Mouse (Mus musculus) limb, embryonic 15.5 days (tissue): ENCODE results near the gene Agrn. TPM values are rescaled to one million over a fixed set of nuclear protein-coding genes. Genes with fewer than 3 reads are reported as not detected.
"Not testable (repeated sequence)": the region's sequence is repeated elsewhere in the genome, so short reads cannot be mapped to it uniquely, and the experiment has no call there.

Experiments used
- ATAC-seq: fragments of 200-750 bp; cut with Nextera tagmentation; 2 replicates; pipeline ENCODE4 v1.8.0; 2017; ENCODE audit warnings: low read depth, moderate TSS enrichment; ENCODE audit not compliant: insufficient number of reproducible peaks, low FRiP score, low TSS enrichment
- H3K27ac ChIP-seq: fragments of 300-500 bp; sonication (generic); 2 replicates; pipeline ENCODE4 v1.5.1; 2015; ENCODE audit warnings: moderate library complexity, mild to moderate bottlenecking, inconsistent platforms
- H3K27me3 ChIP-seq: fragments of 300-500 bp; sonication (generic); 2 replicates; pipeline ENCODE4 v1.6.1; 2015; ENCODE audit warnings: inconsistent platforms
- H3K36me3 ChIP-seq: fragments of 300-500 bp; sonication (generic); 2 replicates; pipeline ENCODE4 v1.6.1; 2015; ENCODE audit warnings: inconsistent platforms
- H3K4me1 ChIP-seq: fragments of 300-500 bp; sonication (generic); 2 replicates; pipeline ENCODE4 v1.6.1; 2015; ENCODE audit warnings: inconsistent platforms
- H3K4me2 ChIP-seq: fragments of 300-500 bp; sonication (generic); 2 replicates; pipeline ENCODE4 v1.6.1; 2015; ENCODE audit warnings: mild to moderate bottlenecking, inconsistent platforms
- H3K4me3 ChIP-seq: fragments of 300-500 bp; sonication (generic); 2 replicates; pipeline ENCODE4 v1.5.1; 2015; ENCODE audit warnings: mild to moderate bottlenecking, inconsistent platforms
- H3K9ac ChIP-seq: fragments of 300-500 bp; sonication (generic); 2 replicates; pipeline ENCODE4 v1.6.1; 2015; ENCODE audit warnings: inconsistent platforms
- H3K9me3 ChIP-seq: fragments of 300-500 bp; sonication (generic); 2 replicates; pipeline ENCODE4 v1.6.1; 2016; ENCODE audit warnings: inconsistent platforms
- WGBS: fragments of 180-500 bp; shearing (Covaris S2); methylation state at CpG from one replicate; pipeline ENCODE4 v1.1.7; 2015; 5-methylcytosine and 5-hydroxymethylcytosine counted together
- polyA plus RNA-seq: library from polyadenylated mRNA; unstranded; fragments of >200 nt; fragmentation: Nextera tagmentation; extraction: Ambion mirVana; gene quantifications from 2 replicates; pipeline ENCODE4 v1.2.1, GENCODE M21; 2015

The Agrn gene
- polyA plus RNA-seq, 1 experiment from 2014 or later: 67.1 TPM

GRCm38 (mm10) chr4:156184291-156184954 is 12.9 kb downstream of the Agrn start:
- H3K9ac ChIP-seq: no peak overlapping the region
- H3K36me3 ChIP-seq: peaks cover 39% of the 10 kb centered on the region
- H3K4me1 ChIP-seq: peaks cover 43% of the 10 kb centered on the region
- no peak for ATAC-seq
- H3K27me3 ChIP-seq: no peaks in the 10 kb centered on the region
- no peak overlapping the region for H3K27ac ChIP-seq
- no peaks in the 10 kb centered on the region for H3K9me3 ChIP-seq
- no peak overlapping the region for H3K4me3 ChIP-seq
- 85% methylated on average over 7 of the region's 7 CpGs for WGBS
- no peak overlapping the region for H3K4me2 ChIP-seq

GRCm38 (mm10) chr4:156183747-156184146 is 13.5 kb downstream of the Agrn start:
- H3K4me1 ChIP-seq: peaks cover 36% of the 10 kb centered on the region
- H3K4me3 ChIP-seq: no peak overlapping the region
- H3K27me3 ChIP-seq: no peaks in the 10 kb centered on the region
- H3K4me2 ChIP-seq: no peak overlapping the region
- H3K9ac ChIP-seq: no peak overlapping the region
- no peaks in the 10 kb centered on the region for H3K9me3 ChIP-seq
- WGBS: 80% methylated on average over 5 of the region's 5 CpGs
- H3K36me3 ChIP-seq: peaks cover 46% of the 10 kb centered on the region
- ATAC-seq: no peak
- no peak overlapping the region for H3K27ac ChIP-seq

GRCm38 (mm10) chr4:156177630-156178029 is 19.7 kb downstream of the Agrn start:
- ATAC-seq: no peak
- Histone ChIP-seq H3K27ac (no peak overlapping the region), H3K36me3 (peaks cover 92% of the 10 kb centered on the region), H3K4me3 (no peak overlapping the region), H3K9me3 (no peaks in the 10 kb centered on the region), H3K9ac (no peak overlapping the region), H3K4me1 (no peaks in the 10 kb centered on the region), H3K27me3 (no peaks in the 10 kb centered on the region), H3K4me2 (no peak overlapping the region)
- 91% methylated on average over 9 of the region's 9 CpGs for WGBS

DNA sequence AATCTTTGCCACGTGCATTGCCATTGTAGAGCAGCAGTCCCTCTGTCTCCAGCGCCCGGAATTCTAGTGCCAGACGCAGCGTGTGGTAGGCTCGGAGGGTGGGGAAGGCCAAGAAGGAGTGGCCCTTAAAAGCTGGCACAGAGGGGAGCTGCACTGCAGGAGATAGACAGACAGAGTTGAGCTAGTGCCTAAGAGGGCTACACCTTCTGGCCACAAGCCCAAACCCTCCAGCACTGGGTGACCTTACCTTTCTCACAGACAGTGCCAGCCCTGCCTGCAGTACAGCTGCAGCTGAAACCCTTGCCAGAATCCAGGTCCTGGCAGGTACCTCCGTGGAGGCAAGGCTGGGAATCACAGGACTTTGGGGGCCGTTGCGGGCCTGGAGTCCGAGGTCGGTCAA is 25.5 kb downstream of the Agrn start:
- no peak for ATAC-seq
- 96% methylated on average over 11 of the region's 11 CpGs for WGBS
- H3K9me3 ChIP-seq: no peaks in the 10 kb centered on the region

GRCm38 (mm10) chr4:156169129-156169528 is 28.2 kb downstream of the Agrn start:
- H3K4me1 ChIP-seq: no peaks in the 10 kb centered on the region
- WGBS: 96% methylated on average over 10 of the region's 10 CpGs
- H3K9ac ChIP-seq: no peak overlapping the region
- H3K4me3 ChIP-seq: no peak overlapping the region
- H3K36me3 ChIP-seq: peaks cover 95% of the 10 kb centered on the region
- no peak for ATAC-seq
- H3K27me3 ChIP-seq: no peaks in the 10 kb centered on the region
- no peak overlapping the region for H3K4me2 ChIP-seq
- H3K27ac ChIP-seq: no peak overlapping the region
- no peaks in the 10 kb centered on the region for H3K9me3 ChIP-seq

More for the DNA sequence above, 25.5 kb downstream of the Agrn start:
- Histone ChIP-seq H3K9ac (no peak overlapping the region), H3K4me1 (no peaks in the 10 kb centered on the region), H3K4me2 (no peak overlapping the region), H3K36me3 (peaks cover 98% of the 10 kb centered on the region), H3K4me3 (no peak overlapping the region), H3K27me3 (no peaks in the 10 kb centered on the region), H3K27ac (no peak overlapping the region)

DNA sequence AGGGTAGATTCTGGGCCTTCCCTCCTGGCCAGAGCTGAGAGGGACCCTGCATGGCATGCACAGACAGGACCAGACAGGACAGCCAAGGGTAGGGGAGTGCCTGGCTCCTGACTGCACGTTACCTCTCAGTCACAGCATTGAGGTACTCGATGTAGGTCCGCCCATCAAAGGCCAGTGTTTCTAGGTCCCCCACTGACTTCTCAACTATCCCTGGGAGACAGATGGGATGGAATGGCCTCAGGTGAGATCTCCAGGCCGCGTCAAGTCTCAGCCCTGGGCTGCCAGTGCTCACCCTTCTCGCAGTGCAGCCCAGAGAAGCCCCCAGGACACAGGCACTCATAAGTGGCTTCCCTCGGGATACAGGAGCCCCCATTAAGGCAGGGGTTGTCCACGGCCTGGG is 28.7 kb downstream of the Agrn start:
- no peak overlapping the region for H3K27ac ChIP-seq
- no peak for ATAC-seq
- H3K27me3 ChIP-seq: no peaks in the 10 kb centered on the region
- H3K9ac ChIP-seq: no peak overlapping the region
- H3K4me3 ChIP-seq: no peak overlapping the region
- H3K4me2 ChIP-seq: no peak overlapping the region
- H3K9me3 ChIP-seq: no peaks in the 10 kb centered on the region
- 91% methylated on average over 8 of the region's 8 CpGs for WGBS
- no peaks in the 10 kb centered on the region for H3K4me1 ChIP-seq
- peaks cover 93% of the 10 kb centered on the region for H3K36me3 ChIP-seq

DNA sequence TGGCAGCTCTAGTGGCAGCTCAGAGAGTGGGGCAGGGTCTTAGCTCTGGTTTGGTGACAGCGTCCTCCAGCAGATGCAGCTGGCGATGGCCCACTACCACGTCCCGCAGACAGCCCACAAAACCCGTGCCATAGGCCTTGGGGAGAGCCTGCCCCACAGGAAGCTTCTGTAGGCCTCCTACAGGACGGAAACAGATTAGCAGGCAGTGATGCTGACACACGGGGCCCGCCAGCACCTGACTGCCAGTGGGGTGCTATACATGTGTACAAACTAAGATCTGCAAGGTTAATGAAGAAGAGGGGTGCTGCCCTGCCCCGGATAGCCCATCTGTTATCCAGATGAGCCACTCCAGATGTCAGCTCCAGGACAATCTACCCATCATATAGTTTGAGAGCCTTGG is 30.8 kb downstream of the Agrn start:
- no peak for ATAC-seq
- Histone ChIP-seq H3K9me3 (no peaks in the 10 kb centered on the region), H3K4me3 (no peak overlapping the region), H3K9ac (no peak overlapping the region), H3K27me3 (no peaks in the 10 kb centered on the region), H3K4me1 (no peaks in the 10 kb centered on the region), H3K27ac (no peak overlapping the region), H3K4me2 (no peak overlapping the region), H3K36me3 (peaks cover 86% of the 10 kb centered on the region)
- 86% methylated on average over 9 of the region's 9 CpGs for WGBS

- no peak for ATAC-seq
- Histone ChIP-seq H3K9ac (no peak overlapping the region), H3K9me3 (0 out of 2 replicates have a peak, but pooled peaks cover 5% of the 10 kb centered on the region), H3K36me3 (no peaks in the 10 kb centered on the region), H3K4me2 (no peak overlapping the region), H3K4me3 (no peak overlapping the region), H3K27me3 (no peaks in the 10 kb centered on the region), H3K27ac (no peak overlapping the region), H3K4me1 (no peaks in the 10 kb centered on the region)
- 95% methylated on average over 3 of the region's 3 CpGs for WGBS
Measured at GRCm38 (mm10) chr4:156154771-156155170, 42.5 kb downstream of the Agrn start.

- H3K4me3 ChIP-seq, ATAC-seq, H3K4me1 ChIP-seq, H3K4me2 ChIP-seq, H3K36me3 ChIP-seq, H3K9me3 ChIP-seq, H3K27me3 ChIP-seq, H3K27ac ChIP-seq, H3K9ac ChIP-seq: not testable (repeated sequence)
- 86% methylated on average over 10 of the region's 10 CpGs for WGBS
Measured at GRCm38 (mm10) chr4:156150887-156151286, 46.4 kb downstream of the Agrn start.

DNA sequence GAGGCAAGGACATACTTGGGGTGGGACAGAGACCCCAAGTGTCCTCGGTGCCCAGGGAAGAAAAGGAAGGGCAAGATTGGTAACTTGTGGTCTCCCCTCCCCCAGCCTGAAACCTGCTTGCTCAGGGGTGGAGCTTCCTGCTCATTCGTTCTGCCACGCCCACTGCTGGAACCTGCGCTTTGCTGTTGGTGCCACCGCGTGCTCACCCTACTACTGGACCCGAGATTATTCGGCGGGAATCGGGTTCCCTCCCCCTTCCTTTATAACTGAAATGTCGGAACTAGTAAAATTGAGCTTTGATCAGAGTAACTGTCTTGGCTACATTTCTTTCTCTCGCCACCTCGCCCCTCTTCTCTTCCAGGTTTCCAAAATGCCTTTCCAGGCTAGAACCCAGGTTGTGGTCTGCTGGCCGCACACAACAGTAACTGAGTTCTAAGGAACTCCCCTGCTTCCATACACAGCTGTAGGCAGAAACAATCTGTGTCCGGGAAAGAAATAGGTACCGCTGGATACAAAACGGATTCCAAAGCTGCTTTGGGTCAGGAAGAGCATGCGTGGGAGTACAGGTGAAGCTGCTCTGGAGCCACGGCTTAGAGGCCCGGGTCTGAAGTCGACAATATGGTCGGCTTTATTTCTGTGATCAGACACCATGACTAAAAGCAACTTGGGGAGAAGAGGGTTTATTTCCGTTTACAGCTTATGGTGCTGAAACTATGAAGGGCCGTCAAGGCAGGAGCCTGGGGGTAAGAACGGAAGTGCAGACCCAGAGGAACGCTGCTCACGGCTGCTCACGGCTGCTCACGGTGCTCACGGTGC is 60.8 kb downstream of the Agrn start:
- no peak for ATAC-seq
- WGBS: 94% methylated on average over 30 of the region's 30 CpGs
- no peak overlapping the region for H3K4me3 ChIP-seq
- no peak overlapping the region for H3K4me2 ChIP-seq
- no peaks in the 10 kb centered on the region for H3K4me1 ChIP-seq
- no peaks in the 10 kb centered on the region for H3K36me3 ChIP-seq
- H3K9me3 ChIP-seq: no peaks in the 10 kb centered on the region
- no peaks in the 10 kb centered on the region for H3K27me3 ChIP-seq
- H3K27ac ChIP-seq: no peak overlapping the region
- no peak overlapping the region for H3K9ac ChIP-seq

- 91% methylated on average over 14 of the region's 14 CpGs for WGBS
- Histone ChIP-seq H3K9me3 (no peaks in the 10 kb centered on the region), H3K36me3 (no peaks in the 10 kb centered on the region), H3K27me3 (no peaks in the 10 kb centered on the region), H3K9ac (no peak overlapping the region), H3K4me1 (no peaks in the 10 kb centered on the region), H3K4me3 (no peak overlapping the region), H3K4me2 (no peak overlapping the region), H3K27ac (no peak overlapping the region)
- ATAC-seq: no peak
Measured at GRCm38 (mm10) chr4:156135801-156136200, 61.5 kb downstream of the Agrn start.

DNA sequence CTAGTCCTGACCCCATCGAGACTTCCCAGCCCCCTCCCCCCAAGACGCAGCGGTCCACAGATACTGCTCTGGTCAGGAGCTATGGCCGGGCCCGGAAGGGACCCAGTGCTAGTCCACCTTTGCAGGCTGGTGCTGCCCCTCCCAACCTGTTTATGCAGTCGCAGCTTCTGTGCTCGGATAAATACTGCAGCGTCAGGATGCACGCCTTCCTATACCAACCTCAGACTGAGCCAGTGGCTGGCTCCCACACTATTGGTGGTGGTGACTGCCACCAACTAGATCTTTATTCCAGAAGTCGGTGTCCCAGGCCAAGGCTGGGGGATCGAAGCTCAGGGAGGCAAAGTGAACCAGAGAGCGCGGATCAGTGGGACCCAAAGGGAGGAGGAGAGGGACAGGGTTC is 62.2 kb downstream of the Agrn start:
- 91% methylated on average over 13 of the region's 13 CpGs for WGBS
- no peak overlapping the region for H3K4me3 ChIP-seq
- H3K9me3 ChIP-seq: no peaks in the 10 kb centered on the region
- no peaks in the 10 kb centered on the region for H3K27me3 ChIP-seq
- no peak overlapping the region for H3K27ac ChIP-seq
- H3K9ac ChIP-seq: no peak overlapping the region
- no peaks in the 10 kb centered on the region for H3K36me3 ChIP-seq
- no peaks in the 10 kb centered on the region for H3K4me1 ChIP-seq
- no peak overlapping the region for H3K4me2 ChIP-seq
- no peak for ATAC-seq
